Mouse (Mus musculus) splenic B cell, adult 2 months (primary cell): ENCODE measurements around the gene Zswim9.
A peak's percentile ranks its signal among the peaks of the same experiment; 100 is the strongest.

Source experiments
- DNase-seq: peaks from one replicate; pipeline ENCODE4 v3.0.0-alpha.2; 2011; ENCODE audit warnings: low read depth, low spot score
- H3K27me3 ChIP-seq: 2 replicates; pipeline ENCODE4 v1.6.1; 2012; ENCODE audit warnings: mild to moderate bottlenecking, low read length, moderate library complexity, mixed read lengths; ENCODE audit not compliant: control insufficient read depth, poor library complexity, insufficient read depth, severe bottlenecking
- H3K36me3 ChIP-seq: 2 replicates; pipeline ENCODE4 v1.6.1; 2012; ENCODE audit warnings: mild to moderate bottlenecking, low read length, moderate library complexity, mixed read lengths; ENCODE audit not compliant: control insufficient read depth, poor library complexity, insufficient read depth, severe bottlenecking

The Zswim9 gene

GRCm38 (mm10) chr7:13278308-13278891, at the start of gene Zswim9:
Gene Zswim9 (minus strand): TSS chr7:13278721.
- H3K36me3 ChIP-seq = no peaks in the 10 kb centered on the region
- peak; percentile 95 for DNase-seq
- H3K27me3 ChIP-seq = no peaks in the 10 kb centered on the region

- no peak for DNase-seq
- Histone ChIP-seq H3K27me3 (no peaks in the 10 kb centered on the region), H3K36me3 (no peaks in the 10 kb centered on the region)
These were observed 45.8 kb upstream of the Zswim9 start, which contains the start of gene Pla2g4c for GRCm38 (mm10) chr7:13324316-13324715. Gene Pla2g4c (plus strand): TSS chr7:13324655.

- no peak for DNase-seq
- Histone ChIP-seq H3K27me3 (no peaks in the 10 kb centered on the region), H3K36me3 (no peaks in the 10 kb centered on the region)
These were observed 42.9 kb upstream of the Zswim9 start for GRCm38 (mm10) chr7:13321424-13321823.

GRCm38 (mm10) chr7:13314095-13314597, 35.6 kb upstream of the Zswim9 start:
- no peaks in the 10 kb centered on the region for H3K27me3 ChIP-seq
- no peak for DNase-seq
- H3K36me3 ChIP-seq = no peaks in the 10 kb centered on the region

GRCm38 (mm10) chr7:13311401-13311800, 32.9 kb upstream of the Zswim9 start:
- Histone ChIP-seq H3K36me3 (no peaks in the 10 kb centered on the region), H3K27me3 (no peaks in the 10 kb centered on the region)
- DNase-seq = no peak

GRCm38 (mm10) chr7:13310493-13311199, 32.1 kb upstream of the Zswim9 start:
- Histone ChIP-seq H3K36me3 (no peaks in the 10 kb centered on the region; the same call in 1 of the 2 replicates), H3K27me3 (no peaks in the 10 kb centered on the region)
- no peak for DNase-seq

- H3K36me3 ChIP-seq = no peaks in the 10 kb centered on the region; the same call in 1 of the 2 replicates
- DNase-seq = no peak
These were observed 30.9 kb upstream of the Zswim9 start for GRCm38 (mm10) chr7:13309407-13309806.

GRCm38 (mm10) chr7:13303372-13303771, 24.9 kb upstream of the Zswim9 start:
- no peaks in the 10 kb centered on the region; the same call in 1 of the 2 replicates for H3K36me3 ChIP-seq
- H3K27me3 ChIP-seq = no peaks in the 10 kb centered on the region
- DNase-seq = no peak

More at GRCm38 (mm10) chr7:13309407-13309806, 30.9 kb upstream of the Zswim9 start:
- H3K27me3 ChIP-seq = no peaks in the 10 kb centered on the region

- Histone ChIP-seq H3K27me3 (no peaks in the 10 kb centered on the region), H3K36me3 (no peaks in the 10 kb centered on the region; the same call in 1 of the 2 replicates)
- peak; percentile 60 for DNase-seq
These were observed 24.3 kb upstream of the Zswim9 start for GRCm38 (mm10) chr7:13302780-13303179.

- Histone ChIP-seq H3K27me3 (no peaks in the 10 kb centered on the region), H3K36me3 (no peaks in the 10 kb centered on the region; the same call in 1 of the 2 replicates)
- DNase-seq = no peak
These were observed 23.1 kb upstream of the Zswim9 start for GRCm38 (mm10) chr7:13301643-13302042.

- DNase-seq = no peak
- no peaks in the 10 kb centered on the region for H3K27me3 ChIP-seq
- H3K36me3 ChIP-seq = no peaks in the 10 kb centered on the region
These were observed 20.3 kb upstream of the Zswim9 start for GRCm38 (mm10) chr7:13298821-13299220.

GRCm38 (mm10) chr7:13297636-13298035, 19.1 kb upstream of the Zswim9 start:
- Histone ChIP-seq H3K27me3 (no peaks in the 10 kb centered on the region), H3K36me3 (no peaks in the 10 kb centered on the region; the same call in 1 of the 2 replicates)
- DNase-seq = no peak

- H3K27me3 ChIP-seq = no peaks in the 10 kb centered on the region
- no peaks in the 10 kb centered on the region; the same call in 1 of the 2 replicates for H3K36me3 ChIP-seq
- DNase-seq = no peak
These were observed 16.7 kb upstream of the Zswim9 start for GRCm38 (mm10) chr7:13295256-13295655.

GRCm38 (mm10) chr7:13293878-13294855, 15.6 kb upstream of the Zswim9 start:
- H3K27me3 ChIP-seq = no peaks in the 10 kb centered on the region
- no peak for DNase-seq
- no peaks in the 10 kb centered on the region; the same call in 1 of the 2 replicates for H3K36me3 ChIP-seq
